Mouse (Mus musculus) adrenal gland, adult 18-20 months (tissue): ENCODE data around the gene Azi2. TPM values are rescaled to one million over a fixed set of nuclear protein-coding genes. Genes with fewer than 3 reads are reported as not detected.

Source experiments
- DNase-seq, 2 experiments: peaks; one replicate each; pipeline ENCODE4 v3.0.0; 2021 to 2022; ENCODE audit warnings: low spot score in 2 of 2
- long read RNA-seq, 2 experiments: library from polyadenylated mRNA; stranded (forward); transcript quantifications; one replicate each; pipeline ENCODE4 v2.0.0; 2021
- total RNA-seq, 2 experiments: library from RNA; stranded (reverse); gene quantifications; 1 replicate in 1 of 2; 2 replicates in 1 of 2; pipeline ENCODE4 v1.2.3; 2021

Azi2 gene
- 10 to 100 TPM; 73.8 to 75.4 TPM for total RNA-seq
- long read RNA-seq, experiment 1, transcript Azi2-201 (8 exons, 3,396 nt), result major isoform, 51 of 71 reads
- long read RNA-seq, experiment 1, partial matches to known transcripts, result 2 of 71 reads
- long read RNA-seq, experiment 1, other reads (novel, unspliced or antisense), result 17 of 71 reads
- long read RNA-seq, experiment 2, transcript Azi2-207 (7 exons, 2,499 nt), result minor isoform, 6 of 176 reads
- long read RNA-seq, experiment 2, transcript Azi2-201 (8 exons, 3,396 nt), result major isoform, 134 of 176 reads
- long read RNA-seq, experiment 2, partial matches to known transcripts, result 19 of 176 reads
- long read RNA-seq, experiment 2, other reads (novel, unspliced or antisense), result 17 of 176 reads

DNA sequence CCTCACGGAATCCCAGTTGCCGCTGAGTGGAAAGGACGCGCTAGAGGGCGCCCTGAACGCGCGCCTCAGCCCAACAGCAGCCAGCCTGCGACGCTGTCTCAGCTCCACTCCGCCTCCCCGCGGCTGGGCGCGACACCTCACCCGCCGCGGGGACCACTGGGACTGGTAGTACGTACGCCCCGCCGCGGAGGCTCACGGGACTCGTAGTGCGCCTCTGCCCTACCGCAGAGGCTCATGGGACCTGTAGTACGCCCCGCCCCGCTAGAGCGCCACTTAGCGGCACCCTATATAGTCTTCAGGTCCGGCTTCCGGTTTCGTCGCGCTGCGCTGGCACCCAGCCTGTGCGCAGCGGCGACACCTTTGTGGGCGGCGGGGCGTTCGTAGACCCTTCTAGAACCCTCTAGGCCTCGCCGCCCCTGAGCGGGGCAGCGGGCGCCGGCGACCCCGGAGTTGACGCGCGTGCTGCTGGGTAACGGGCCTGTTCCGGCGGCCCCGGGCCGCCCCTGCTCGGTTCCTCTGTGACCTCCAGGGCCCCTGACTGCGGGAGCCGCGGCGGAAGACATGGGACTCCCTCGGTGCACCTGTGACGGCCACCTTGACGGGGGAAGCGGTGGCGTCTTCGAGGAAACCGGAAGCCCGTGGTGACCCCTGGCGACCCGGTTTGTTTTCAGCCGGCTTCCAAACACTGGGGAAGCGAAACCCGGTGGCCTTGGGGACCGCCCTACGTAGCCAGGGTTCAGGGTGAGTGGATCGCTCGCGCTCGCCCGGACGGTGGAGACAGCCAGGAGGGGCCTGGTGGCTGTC lies at the start of gene Azi2:
Gene Azi2 (plus strand): TSS at position 282 of the 804 bp plus-strand sequence.
- peak; percentile 95 to 97 for DNase-seq

GRCm38 (mm10) chr9:117996631-117997030 lies 43.7 kb upstream of the Azi2 start:
- no peak for DNase-seq

DNA sequence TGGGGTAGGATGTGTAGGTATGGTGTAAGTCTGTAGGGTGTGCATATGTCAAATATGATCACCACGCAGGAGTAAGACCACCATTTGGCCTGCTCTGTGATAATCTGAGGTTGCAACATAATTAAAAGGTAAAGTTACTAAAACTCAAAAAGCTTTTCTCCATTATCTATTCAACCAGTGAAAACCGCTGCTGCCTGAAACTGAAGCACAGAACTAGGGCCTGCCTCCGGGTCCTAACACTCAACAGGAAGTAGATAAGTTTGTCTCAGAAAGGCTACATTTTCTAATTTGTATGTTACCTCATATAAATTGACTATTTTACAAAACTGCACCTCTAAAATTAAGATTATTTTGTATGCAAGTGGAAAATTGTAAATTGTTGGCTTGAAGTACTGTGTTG lies 38.8 kb upstream of the Azi2 start:
- DNase-seq, result no peak

DNA sequence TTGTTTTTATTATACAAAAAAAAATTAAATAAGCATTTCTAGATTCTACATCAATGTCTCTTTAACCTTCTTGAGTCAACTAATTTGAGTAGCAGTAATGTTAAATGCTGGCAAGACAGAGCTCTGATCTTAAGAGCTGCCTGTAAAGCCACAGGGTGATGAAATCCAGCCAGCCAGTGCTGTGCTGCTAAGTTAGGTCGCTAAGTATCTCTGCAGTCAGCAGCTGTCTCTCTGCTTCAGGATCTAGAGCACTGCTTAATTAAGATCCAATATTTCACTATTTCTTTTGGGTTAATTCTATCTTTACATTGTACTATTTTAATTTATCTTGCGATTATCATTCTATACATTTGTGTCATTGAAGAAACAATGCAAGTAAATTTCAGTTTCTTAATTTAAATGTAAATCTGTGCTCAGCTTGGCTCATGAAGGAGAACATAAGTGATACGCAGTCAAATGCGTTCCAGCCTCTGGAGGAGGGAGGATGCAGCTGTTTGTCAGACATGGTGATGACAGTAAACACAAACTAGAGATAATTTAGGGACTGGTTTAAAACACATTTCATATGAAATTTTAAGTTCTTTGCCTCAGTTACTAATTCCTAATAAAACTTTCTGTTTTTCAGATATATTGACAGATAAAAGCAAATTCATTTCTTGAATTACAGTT lies 36.9 kb upstream of the Azi2 start:
- DNase-seq, result no peak

DNA sequence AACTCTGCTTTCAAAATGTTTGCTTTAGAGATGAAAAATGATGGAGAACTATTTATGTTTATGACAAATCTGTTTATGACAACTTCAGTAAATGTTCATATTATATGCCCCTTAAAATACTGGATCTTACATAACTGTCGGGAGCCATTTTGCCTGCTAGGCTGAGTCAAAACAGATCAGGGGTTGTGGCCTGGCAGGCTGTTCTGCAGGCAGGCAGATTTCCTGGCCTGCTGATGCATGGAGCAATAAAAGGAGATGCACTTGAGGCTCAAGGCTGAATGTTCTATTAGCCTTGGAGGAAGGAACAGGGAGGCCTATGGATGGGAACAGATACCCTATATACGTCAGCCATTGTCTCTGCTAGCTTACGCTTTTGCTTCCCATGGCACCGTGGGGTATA lies 36.4 kb upstream of the Azi2 start:
- no peak for DNase-seq

GRCm38 (mm10) chr9:118012928-118013327 lies 27.4 kb upstream of the Azi2 start:
- no peak for DNase-seq

DNA sequence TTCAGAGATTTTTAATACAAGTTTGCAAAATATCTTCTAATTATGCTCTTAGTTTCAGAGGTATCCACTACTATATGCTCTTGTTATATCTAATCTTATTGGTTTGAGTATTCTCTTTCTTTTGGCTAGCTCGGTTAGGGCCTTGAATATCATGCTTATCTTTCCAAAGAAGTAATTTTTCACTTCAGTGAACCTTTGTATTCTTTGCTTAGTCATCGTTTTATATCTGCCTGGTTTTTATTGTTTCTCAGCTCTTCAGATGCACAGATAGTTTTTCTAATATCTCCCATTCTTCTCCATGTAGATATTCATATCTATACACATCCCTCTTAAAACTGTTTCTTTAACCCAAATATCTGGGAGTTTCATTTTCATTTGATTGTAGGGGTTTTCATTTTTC lies 15.3 kb upstream of the Azi2 start:
- DNase-seq, result no peak

GRCm38 (mm10) chr9:118029490-118029889 lies 10.8 kb upstream of the Azi2 start:
- no peak for DNase-seq

- no peak for DNase-seq
Observed at GRCm38 (mm10) chr9:118030252-118030651, 10.0 kb upstream of the Azi2 start.

GRCm38 (mm10) chr9:118031694-118032093 lies 8.6 kb upstream of the Azi2 start:
- no peak for DNase-seq

DNA sequence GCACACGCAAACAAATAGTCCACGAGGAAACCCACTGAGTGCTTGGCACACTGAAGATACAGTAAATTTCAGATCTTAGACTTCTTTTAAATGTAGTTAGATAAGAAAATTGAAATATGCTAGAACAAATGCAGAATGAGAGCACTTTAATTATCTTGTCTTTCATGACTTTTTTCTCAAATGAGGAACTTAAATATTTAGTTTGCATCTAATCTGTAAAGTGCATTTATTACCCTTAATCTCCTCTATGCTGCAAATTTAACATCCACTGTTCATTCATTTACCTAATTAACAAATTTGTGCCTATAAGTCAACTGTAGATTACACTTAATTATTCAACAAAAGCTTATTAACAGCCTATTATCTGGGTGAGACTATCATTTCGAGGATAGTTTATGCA lies 5.3 kb upstream of the Azi2 start:
- no peak for DNase-seq

DNA sequence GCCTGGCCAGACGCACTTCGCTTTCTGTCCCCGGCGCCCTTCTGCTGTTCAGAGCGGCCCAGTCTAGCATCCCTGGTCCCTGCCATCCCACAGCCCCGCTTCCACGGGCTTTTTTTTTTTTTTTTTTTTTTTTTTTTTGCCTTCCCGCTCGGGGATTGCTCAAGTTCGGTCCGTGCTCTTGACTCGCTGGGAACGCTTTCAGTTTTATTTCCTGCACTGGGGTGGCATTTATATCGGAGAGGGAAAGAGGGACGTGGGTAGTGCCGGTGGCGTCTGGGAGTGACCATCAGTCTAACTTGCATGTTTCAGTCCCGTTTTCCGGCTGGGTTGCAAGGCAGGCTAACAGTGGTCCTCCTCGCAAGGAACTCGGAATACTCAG lies 712 bp downstream of the Azi2 start:
- peak in 1 of 2 experiments; percentile 33 for DNase-seq

GRCm38 (mm10) chr9:118041646-118042045 lies 1.3 kb downstream of the Azi2 start:
- no peak for DNase-seq

DNA sequence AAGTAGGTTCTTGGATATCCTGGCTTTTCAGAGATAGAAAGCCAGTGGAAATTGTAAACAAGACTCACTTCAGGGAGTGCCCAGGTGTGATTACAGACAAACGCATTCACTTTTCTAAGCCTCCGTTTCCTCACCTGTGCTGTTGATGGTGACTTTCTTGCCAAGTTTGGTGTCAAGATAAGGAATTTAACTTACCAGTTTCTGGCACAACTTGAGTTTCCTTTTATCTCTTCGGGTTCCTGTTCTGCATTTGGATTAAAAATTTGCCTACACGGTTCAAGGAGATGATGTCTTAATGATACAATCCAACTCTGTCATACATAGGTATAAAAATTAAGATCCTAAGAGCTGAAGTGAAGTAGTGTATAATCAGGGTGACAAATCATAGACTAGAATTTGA lies 2.4 kb downstream of the Azi2 start:
- DNase-seq, result no peak

DNA sequence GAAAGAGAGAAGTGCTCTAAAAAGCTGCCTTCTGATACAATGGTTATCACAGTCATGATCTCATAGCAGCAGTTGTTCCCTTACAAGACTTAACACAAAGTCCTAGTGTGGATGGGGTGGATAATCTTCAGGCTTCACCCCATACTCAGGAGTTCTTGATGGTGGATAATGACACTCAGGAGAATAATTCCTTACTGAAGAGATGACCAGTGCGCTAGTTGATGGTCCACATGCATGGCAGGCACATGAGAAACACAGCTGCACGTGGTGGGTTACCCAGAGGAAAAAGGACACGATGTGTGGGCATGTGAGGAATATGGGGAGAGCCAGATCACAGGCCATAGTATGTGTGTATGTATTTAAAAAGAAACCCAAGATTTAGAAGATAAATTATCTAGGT lies 3.3 kb downstream of the Azi2 start:
- DNase-seq, result no peak

DNA sequence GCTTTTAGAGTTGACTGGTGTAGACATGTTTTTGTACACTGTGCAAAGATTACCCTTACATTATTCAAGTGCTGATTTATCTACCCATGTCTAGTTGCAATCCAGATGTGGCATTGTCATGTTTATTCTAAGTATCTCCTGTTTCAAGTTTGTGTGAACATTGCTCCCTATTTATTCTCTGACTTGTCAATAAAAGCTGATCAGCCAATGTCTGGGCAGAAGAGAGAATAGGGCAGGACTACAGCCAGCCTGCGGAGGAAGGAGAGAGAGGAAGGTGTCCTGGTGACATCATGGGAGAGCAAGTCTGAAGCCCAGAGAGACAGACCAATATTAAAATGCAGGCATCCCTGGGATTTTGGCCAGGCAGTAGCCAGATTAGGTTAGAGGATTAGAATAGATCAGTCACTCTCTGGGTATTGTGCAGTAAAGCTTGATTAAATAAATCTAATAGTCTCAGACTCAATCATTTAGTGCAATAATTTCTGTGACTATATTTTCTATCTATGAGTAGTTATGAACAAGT lies 4.8 kb downstream of the Azi2 start:
- DNase-seq, result no peak

GRCm38 (mm10) chr9:118053286-118053685 lies 13.0 kb downstream of the Azi2 start:
- no peak for DNase-seq

DNA sequence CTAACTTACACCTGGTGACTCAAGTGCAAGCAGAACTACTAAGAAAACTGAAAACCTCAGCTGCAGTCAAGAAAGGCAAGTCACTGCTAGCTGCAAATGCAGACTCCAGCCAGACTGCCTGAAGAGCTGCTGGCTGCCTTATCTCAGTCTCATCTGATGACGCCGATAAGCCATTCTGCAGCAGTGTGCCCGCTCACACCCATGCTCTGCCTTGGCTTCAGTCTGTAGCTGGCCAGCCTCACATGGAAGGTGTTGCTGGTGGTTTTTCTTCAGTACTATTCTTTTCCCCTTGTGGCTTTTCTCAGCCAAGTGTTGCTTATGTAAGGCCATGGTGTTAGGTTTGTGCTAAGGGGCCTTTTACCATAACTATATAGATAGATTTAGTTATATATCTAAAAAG lies 18.8 kb downstream of the Azi2 start:
- no peak for DNase-seq

GRCm38 (mm10) chr9:118070442-118070841 lies 30.1 kb downstream of the Azi2 start:
- no peak for DNase-seq

GRCm38 (mm10) chr9:118071337-118071736 lies 31.0 kb downstream of the Azi2 start:
- no peak for DNase-seq

- DNase-seq, result no peak
Observed at GRCm38 (mm10) chr9:118072101-118072500, 31.8 kb downstream of the Azi2 start.

DNA sequence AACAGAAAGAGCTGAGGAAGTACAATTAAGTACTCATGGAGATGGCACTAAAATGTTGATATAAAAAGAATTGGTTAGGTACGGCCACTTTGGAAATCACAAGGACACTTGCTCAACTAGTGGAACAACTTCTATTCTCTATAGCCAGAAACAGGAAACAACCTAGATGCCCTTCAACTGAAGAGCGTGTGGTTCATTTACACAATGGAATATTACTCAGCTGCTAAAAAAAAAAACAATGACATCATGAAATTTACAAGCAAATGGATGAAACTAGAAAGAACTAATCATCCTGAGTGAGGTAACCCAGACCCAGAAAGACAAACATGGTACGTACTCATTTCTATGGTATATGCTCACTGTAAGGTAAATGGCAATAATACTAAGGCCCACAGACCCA lies 33.1 kb downstream of the Azi2 start:
- no peak for DNase-seq
